Mouse (Mus musculus) bone marrow macrophage, adult 2 months (primary cell): ENCODE measurements around the gene Gba. TPM values are rescaled to one million over a fixed set of nuclear protein-coding genes. Genes with fewer than 3 reads are reported as not detected.

ENCODE experiments used
- H3K27ac ChIP-seq: 2 replicates; pipeline ENCODE4 v1.5.1; 2012; ENCODE audit warnings: low read depth, low read length; ENCODE audit not compliant: insufficient read depth
- H3K4me1 ChIP-seq: 2 replicates; pipeline ENCODE4 v1.6.1; 2012; ENCODE audit warnings: low read length; ENCODE audit not compliant: control insufficient read depth, insufficient read depth
- H3K4me3 ChIP-seq: 2 replicates; pipeline ENCODE4 v1.5.1; 2012; ENCODE audit warnings: mild to moderate bottlenecking, low read length, moderate library complexity; ENCODE audit not compliant: insufficient read depth
- CTCF ChIP-seq: IDR thresholded peaks from 2 replicates; pipeline ENCODE4 v1.5.1; 2012; ENCODE audit warnings: low read depth, mild to moderate bottlenecking, low read length, moderate library complexity
- POLR2A ChIP-seq: IDR thresholded peaks from 2 replicates; pipeline ENCODE4 v1.6.1; 2012; ENCODE audit warnings: mild to moderate bottlenecking, low read depth, low read length, borderline replicate concordance
- polyA plus RNA-seq: library from polyadenylated mRNA; stranded (reverse); fragments of >200 nt; gene quantifications from 2 replicates; pipeline ENCODE4 v1.2.4, GENCODE M21; 2012; ENCODE audit not compliant: missing spikeins, insufficient read depth, insufficient read length

Gene Gba
- polyA plus RNA-seq, 1 experiment, result 141 TPM

DNA sequence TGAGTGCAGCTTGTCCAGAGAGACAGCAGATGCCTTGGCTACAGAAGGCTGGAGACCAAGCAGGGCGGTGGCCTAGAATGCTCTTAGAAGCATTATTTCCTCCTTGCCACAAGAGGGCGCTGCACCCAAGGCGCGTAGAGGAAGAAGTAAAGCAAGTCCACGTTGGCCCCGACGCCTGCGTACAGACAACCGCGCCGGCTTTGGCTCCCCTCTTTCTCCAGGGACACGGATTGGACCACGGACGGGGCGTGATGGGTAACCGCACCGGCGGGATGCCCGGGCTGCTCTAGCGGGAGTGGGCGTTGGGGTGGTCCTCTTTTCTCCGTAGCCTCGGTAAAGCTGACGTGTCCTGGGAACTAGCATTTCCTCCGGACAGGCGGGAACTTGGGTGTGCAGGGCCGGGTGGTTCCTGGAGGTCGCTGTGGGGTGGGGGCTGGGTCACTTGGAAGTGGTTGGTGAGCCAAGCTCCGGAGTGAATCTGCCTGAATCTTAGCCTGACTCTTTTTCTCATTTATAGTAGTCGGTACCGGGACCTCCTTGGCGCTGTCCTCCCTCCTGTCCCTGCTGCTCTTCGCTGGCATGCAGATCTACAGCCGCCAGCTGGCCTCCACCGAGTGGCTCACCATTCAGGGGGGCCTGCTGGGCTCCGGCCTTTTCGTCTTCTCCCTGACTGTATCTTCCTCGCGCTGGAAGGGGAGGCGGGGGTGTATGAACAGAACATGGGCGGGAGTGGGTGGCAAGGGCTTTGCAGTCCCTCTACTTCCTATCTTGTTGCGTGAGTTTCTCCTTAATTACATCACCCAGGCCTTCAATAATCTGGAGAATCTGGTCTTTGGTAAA lies 43.8 kb downstream of the Gba start, which contains the start of gene Trim46:
TSS of gene Trim46 (minus strand) at position 49 of the 840 bp plus-strand sequence.
- Histone ChIP-seq H3K4me1 (peaks cover 23% of the 10 kb centered on the region), H3K27ac (peak within 1 kb of the TSS; percentile 43), H3K4me3 (peak within 1 kb of the TSS; percentile 81)
- TF ChIP-seq CTCF (peak; percentile 55), POLR2A (no peak)

DNA sequence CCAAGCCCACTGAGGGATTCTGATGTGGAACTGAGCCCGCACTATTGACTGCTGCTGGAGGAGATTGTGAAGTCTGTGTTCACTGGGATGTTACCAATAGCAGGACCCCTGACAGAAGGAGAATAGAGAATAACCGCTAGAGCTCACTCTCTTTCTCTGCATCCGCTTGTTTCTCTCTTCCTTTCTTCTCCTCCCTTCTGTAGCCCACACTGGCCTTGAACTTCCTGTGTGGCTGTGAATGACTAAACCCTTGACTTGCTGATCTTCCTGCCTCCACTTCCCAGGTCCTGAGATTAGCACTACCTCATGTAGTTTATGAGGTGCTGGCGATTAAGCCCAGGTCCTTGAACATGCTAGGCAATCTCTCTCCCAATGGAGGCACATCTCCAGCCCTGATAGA lies 44.7 kb downstream of the Gba start:
- TF ChIP-seq CTCF (no peak), POLR2A (no peak)
- H3K27ac ChIP-seq, result no peak overlapping the region
- peak overlapping the region; percentile 81; the same call in 1 of the 2 replicates for H3K4me3 ChIP-seq
- H3K4me1 ChIP-seq, result peaks cover 28% of the 10 kb centered on the region

DNA sequence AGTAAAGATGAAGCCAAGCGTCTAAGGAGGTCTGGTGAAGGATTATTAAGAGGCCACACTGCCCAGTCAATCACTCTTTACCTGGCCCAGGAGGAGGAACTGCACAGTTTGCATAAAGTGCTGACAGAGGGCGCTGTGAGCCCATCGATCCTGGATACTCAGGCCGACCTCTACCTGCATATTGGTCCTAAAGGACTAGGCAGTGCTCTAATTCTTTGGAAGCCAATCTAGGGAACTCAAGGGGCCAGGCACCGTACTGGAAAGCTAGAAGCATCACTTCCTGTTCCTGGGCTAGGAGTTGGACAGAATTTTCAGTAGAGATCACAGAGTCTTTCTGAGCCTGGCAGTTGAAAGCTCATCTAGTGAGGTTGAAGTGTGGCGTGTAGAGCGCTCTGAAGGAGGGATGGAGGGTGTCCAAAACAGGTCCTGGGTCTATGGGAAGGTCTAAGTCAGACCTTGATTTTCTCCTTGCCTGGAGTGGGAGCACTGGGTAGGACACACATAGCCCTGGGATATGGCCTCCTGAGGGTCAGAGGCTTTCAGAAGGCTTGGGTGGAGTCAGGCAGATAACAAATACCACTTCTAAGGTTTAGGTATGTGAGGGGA lies 47.8 kb downstream of the Gba start:
- TF ChIP-seq POLR2A (no peak), CTCF (no peak)
- Histone ChIP-seq H3K27ac (no peak overlapping the region), H3K4me3 (no peak overlapping the region), H3K4me1 (peaks cover 26% of the 10 kb centered on the region)

DNA sequence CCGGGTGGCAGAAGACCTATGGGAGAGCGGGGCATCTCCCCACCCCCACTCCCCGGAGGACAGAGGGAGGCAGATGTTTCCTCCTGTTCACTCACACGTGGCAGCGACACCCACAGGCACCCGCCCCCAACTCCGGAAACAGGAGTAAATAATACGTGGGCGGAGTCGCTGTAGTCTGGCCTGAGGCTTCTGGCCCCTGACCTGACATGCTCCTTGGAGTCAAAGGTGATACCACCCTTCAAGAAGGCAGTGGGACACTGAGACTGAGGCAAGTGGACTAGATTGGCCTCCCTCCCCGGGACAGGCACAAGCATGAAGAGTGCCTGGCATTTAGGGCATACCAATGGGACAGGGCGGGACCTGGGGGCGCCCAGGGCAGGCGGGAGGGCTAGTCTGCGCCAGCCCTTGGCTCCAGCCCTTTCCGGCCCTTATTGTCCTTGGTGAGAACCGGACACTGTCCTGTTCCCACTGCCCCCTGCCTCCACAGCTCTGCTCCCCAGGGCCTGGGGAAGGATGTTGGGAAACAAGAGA lies 48.7 kb downstream of the Gba start:
- Histone ChIP-seq H3K4me1 (peaks cover 30% of the 10 kb centered on the region), H3K27ac (no peak overlapping the region), H3K4me3 (peak overlapping the region; percentile 20)
- TF ChIP-seq CTCF (no peak), POLR2A (no peak)

DNA sequence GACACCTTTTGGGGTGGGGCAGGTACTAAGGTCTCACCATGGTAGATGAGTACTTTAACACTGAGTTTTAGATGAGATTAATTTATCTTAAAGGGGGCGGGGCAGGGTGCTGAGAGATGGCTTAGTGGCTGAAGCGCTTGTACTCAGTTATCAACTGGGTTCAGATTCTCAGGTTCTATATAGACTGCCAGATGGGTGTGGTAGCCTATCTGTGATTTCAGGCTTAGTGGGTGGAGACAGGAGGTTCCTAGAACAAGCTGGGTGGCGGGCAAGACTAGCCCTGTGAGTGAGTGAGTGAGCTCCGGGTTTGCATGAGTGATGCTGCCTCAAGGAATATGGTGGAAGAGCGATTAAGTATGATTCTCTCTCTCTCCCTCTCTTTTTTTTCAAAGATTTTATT lies 52.3 kb downstream of the Gba start:
- no peak overlapping the region for H3K4me3 ChIP-seq
- no peak overlapping the region for H3K27ac ChIP-seq
- TF ChIP-seq CTCF, result no peak
- no peak for TF ChIP-seq POLR2A
- H3K4me1 ChIP-seq, result peaks cover 22% of the 10 kb centered on the region

DNA sequence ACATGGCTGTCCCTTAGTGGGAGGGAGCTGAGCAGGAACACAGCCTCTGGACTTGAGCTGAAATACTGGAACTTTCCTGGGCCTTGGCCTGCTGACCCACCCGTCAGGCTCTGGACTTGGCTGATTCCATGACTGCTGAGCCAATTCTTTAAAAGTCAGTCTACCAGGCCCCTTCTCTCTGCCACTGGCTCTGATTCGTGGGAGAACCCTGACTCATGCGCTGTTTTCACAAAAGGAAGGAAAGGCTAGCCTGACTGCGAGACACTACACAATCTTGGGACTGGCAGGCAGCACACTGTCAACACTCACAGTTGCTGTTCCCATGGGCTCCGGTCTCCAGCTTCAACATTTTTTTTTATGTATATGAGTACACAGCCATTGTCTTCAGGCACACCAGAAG lies 53.4 kb downstream of the Gba start:
- Histone ChIP-seq H3K4me3 (no peak overlapping the region), H3K4me1 (peaks cover 12% of the 10 kb centered on the region)

More for the DNA sequence above, 53.4 kb downstream of the Gba start:
- no peak overlapping the region for H3K27ac ChIP-seq
- TF ChIP-seq CTCF, result no peak
- TF ChIP-seq POLR2A, result no peak

Other genes with a start within 250 kb of the Gba start
- gene Rusc1, start 109.6 kb upstream of the Gba start, polyA plus RNA-seq, result 22.0 and 28.2 TPM in 2 replicates
- not detected in 2 replicates for gene Gm43738, start 101.8 kb upstream of the Gba start, polyA plus RNA-seq
- gene Fdps, start 101.0 kb upstream of the Gba start, polyA plus RNA-seq, result 37.5 and 42.2 TPM in 2 replicates
- gene Pklr, start 66.8 kb upstream of the Gba start, polyA plus RNA-seq, result not detected in 2 replicates
- 0.47 TPM in 1 of 2 replicates, not detected in the other for gene Hcn3, start 42.7 kb upstream of the Gba start, polyA plus RNA-seq
- 52.5 and 61.4 TPM in 2 replicates for gene Clk2, start 38.1 kb upstream of the Gba start, polyA plus RNA-seq
- gene Scamp3, start 25.5 kb upstream of the Gba start, polyA plus RNA-seq, result 76.5 and 77.9 TPM in 2 replicates
- 17.4 TPM in 2 replicates for gene Fam189b, start 19.8 kb upstream of the Gba start, polyA plus RNA-seq
- gene Thbs3, start 12.3 kb downstream of the Gba start, polyA plus RNA-seq, result 1.1 TPM in 1 of 2 replicates, not detected in the other
- gene Mtx1, start 24.2 kb downstream of the Gba start, polyA plus RNA-seq, result 66.1 and 66.8 TPM in 2 replicates
- gene Muc1, start 26.1 kb downstream of the Gba start, polyA plus RNA-seq, result 0.47 TPM in 1 of 2 replicates, not detected in the other
- gene Krtcap2, start 43.0 kb downstream of the Gba start, polyA plus RNA-seq, result 94.1 and 97.0 TPM in 2 replicates
- gene Trim46, start 43.4 kb downstream of the Gba start, polyA plus RNA-seq, result 0.34 and 0.84 TPM in 2 replicates
- 62.0 and 66.3 TPM in 2 replicates for gene Dpm3, start 56.4 kb downstream of the Gba start, polyA plus RNA-seq
- 42.7 and 55.2 TPM in 2 replicates for gene Slc50a1, start 67.6 kb downstream of the Gba start, polyA plus RNA-seq
- gene Efna1, start 78.2 kb downstream of the Gba start, polyA plus RNA-seq, result 0.96 TPM in 1 of 2 replicates, not detected in the other
- not detected in 2 replicates for gene Efna3, start 120.0 kb downstream of the Gba start, polyA plus RNA-seq
- not detected in 2 replicates for gene Efna4, start 135.1 kb downstream of the Gba start, polyA plus RNA-seq
- gene Adam15, start 147.1 kb downstream of the Gba start, polyA plus RNA-seq, result 315 and 328 TPM in 2 replicates
- gene Dcst2, start 159.0 kb downstream of the Gba start, polyA plus RNA-seq, result not detected in 2 replicates
- gene Dcst1, start 162.3 kb downstream of the Gba start, polyA plus RNA-seq, result not detected in 2 replicates
- gene Zbtb7b, start 191.8 kb downstream of the Gba start, polyA plus RNA-seq, result 66.0 and 75.2 TPM in 2 replicates
- not detected in 2 replicates for gene Lenep, start 199.9 kb downstream of the Gba start, polyA plus RNA-seq
- gene Flad1, start 208.9 kb downstream of the Gba start, polyA plus RNA-seq, result 17.7 and 20.5 TPM in 2 replicates
- gene Cks1b, start 215.5 kb downstream of the Gba start, polyA plus RNA-seq, result 46.6 and 55.2 TPM in 2 replicates
- 56.0 and 56.8 TPM in 2 replicates for gene Shc1, start 215.5 kb downstream of the Gba start, polyA plus RNA-seq
- gene Pygo2, start 227.3 kb downstream of the Gba start, polyA plus RNA-seq, result 25.3 and 28.0 TPM in 2 replicates
- 14.1 and 17.3 TPM in 2 replicates for gene Pbxip1, start 233.8 kb downstream of the Gba start, polyA plus RNA-seq